Mouse (Mus musculus): Measurements from ENCODE around the gene Tbc1d20. TPM values are rescaled to one million over a fixed set of nuclear protein-coding genes. Genes with fewer than 3 reads are reported as not detected.
"Not testable (repeated sequence)": the region's sequence is repeated elsewhere in the genome, so short reads cannot be mapped to it uniquely, and the experiment has no call there.

Gene Tbc1d20
- polyA plus RNA-seq, 1 experiment from 2014 or later, result 37.7 TPM

DNA sequence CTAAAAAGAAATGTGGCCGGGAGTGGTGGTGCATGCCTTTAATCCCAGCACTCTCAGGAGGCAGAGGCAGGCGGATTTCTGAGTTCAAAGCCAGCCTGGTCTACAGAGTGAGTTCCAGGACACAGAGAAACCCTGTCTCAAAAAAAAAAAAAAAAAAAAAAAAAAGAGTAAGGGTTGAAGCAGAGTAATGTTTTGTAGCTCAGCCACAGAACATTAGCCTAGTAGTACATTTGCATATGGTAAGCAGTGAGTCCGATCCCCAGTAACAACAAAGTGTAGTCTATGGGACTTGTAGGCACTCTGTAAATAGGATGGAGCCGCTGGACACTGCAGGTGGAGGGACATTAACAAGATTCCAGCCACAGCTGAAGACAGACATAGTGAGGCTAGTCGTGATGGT is 51.3 kb downstream of the Tbc1d20 start:
- Histone ChIP-seq H3K9ac (replicated peaks; ENCODE audit: low read depth, low read length) (no peak overlapping the region), H3K4me2 (ENCODE audit: low read length) (no peak overlapping the region), H3K4me3 (replicated peaks; ENCODE audit: low read length) (no peak overlapping the region), H3K36me3 (ENCODE audit: control insufficient read depth, insufficient read depth) (no peaks in the 10 kb centered on the region), H3K27ac (ENCODE audit: low read length) (no peak overlapping the region), H3K27me3 (replicated peaks; ENCODE audit: control insufficient read depth, insufficient read depth, low read length) (peaks cover 2% of the 10 kb centered on the region), H3K9me3 (ENCODE audit: control insufficient read depth, low read length) (no peaks in the 10 kb centered on the region), H3K4me1 (replicated peaks; ENCODE audit: control insufficient read depth, insufficient read depth, low read length) (peaks cover 7% of the 10 kb centered on the region)
- no peak for ATAC-seq
- WGBS, result 67% methylated on average over 5 of the region's 5 CpGs

DNA sequence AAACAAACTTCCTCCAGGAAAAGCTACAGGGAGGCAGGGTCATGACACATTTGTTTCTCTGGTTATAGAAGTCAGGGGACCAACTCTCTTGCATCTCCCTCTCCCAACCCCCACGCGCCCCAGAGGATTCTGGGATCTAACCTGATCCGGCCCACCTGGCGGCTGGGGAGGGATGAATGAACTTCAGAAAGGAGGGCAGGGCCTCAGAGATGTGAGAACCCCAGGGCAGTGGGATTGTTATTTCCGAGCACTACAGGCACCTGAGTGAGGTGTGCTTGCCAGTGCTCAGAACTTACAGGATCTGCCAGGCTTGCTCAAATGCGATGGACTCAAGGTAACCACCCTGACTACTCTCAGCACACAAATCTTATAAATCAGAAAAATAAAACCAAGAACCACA is 51.8 kb downstream of the Tbc1d20 start:
- WGBS, result 67% methylated on average over 6 of the region's 6 CpGs

DNA sequence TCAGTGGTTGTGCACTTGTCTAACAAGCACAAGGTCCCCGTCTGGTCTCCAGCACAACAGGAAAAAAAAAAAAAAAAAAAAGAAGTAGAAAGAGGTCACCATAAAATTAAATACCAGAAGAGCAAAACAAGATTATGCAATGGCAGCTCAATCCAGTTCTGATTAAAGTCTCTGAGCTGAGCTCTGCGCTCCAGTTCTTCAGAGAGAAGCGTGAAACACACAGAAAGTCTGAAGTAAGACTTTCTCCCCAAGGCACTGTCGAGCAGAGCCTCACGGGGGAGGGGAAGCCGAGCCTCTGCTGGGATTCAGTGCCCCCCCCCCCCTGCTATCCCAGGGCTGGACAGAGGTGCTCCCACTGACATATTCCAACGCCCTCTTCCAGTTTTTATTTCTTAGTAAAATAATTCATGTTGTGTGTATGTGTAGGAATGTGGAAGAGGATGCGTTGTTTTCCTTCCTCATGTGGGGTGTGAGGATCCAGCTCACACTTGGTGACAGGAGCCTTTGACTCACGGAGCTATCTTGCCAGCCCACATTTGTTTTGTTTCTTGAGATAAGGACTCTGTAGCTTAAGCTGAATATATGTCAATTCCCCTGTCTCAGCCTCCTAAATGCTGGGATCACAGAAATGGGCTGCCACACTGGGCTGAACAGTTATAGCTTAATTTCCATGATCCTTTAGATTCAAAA is 53.3 kb downstream of the Tbc1d20 start:
- H3K36me3 ChIP-seq (ENCODE audit: control insufficient read depth, insufficient read depth), result no peaks in the 10 kb centered on the region
- peaks cover 7% of the 10 kb centered on the region for H3K4me1 ChIP-seq (replicated peaks; ENCODE audit: control insufficient read depth, insufficient read depth, low read length)
- H3K27me3 ChIP-seq (replicated peaks; ENCODE audit: control insufficient read depth, insufficient read depth, low read length), result peaks cover 2% of the 10 kb centered on the region
- H3K4me3 ChIP-seq (replicated peaks; ENCODE audit: low read length), result no peak overlapping the region
- H3K4me2 ChIP-seq (ENCODE audit: low read length), result no peak overlapping the region
- ATAC-seq, result no peak
- no peaks in the 10 kb centered on the region for H3K9me3 ChIP-seq (ENCODE audit: control insufficient read depth, low read length)
- no peak overlapping the region for H3K27ac ChIP-seq (ENCODE audit: low read length)
- WGBS, result 56% methylated on average over 9 of the region's 9 CpGs
- H3K9ac ChIP-seq (replicated peaks; ENCODE audit: low read depth, low read length), result no peak overlapping the region

More for the DNA sequence above, 51.8 kb downstream of the Tbc1d20 start:
- Histone ChIP-seq H3K27me3 (replicated peaks; ENCODE audit: control insufficient read depth, insufficient read depth, low read length) (peaks cover 2% of the 10 kb centered on the region), H3K4me1 (replicated peaks; ENCODE audit: control insufficient read depth, insufficient read depth, low read length) (peaks cover 7% of the 10 kb centered on the region), H3K27ac (ENCODE audit: low read length) (no peak overlapping the region), H3K4me3 (replicated peaks; ENCODE audit: low read length) (no peak overlapping the region), H3K36me3 (ENCODE audit: control insufficient read depth, insufficient read depth) (no peaks in the 10 kb centered on the region), H3K9ac (replicated peaks; ENCODE audit: low read depth, low read length) (no peak overlapping the region), H3K4me2 (ENCODE audit: low read length) (no peak overlapping the region), H3K9me3 (ENCODE audit: control insufficient read depth, low read length) (no peaks in the 10 kb centered on the region)
- ATAC-seq, result no peak

DNA sequence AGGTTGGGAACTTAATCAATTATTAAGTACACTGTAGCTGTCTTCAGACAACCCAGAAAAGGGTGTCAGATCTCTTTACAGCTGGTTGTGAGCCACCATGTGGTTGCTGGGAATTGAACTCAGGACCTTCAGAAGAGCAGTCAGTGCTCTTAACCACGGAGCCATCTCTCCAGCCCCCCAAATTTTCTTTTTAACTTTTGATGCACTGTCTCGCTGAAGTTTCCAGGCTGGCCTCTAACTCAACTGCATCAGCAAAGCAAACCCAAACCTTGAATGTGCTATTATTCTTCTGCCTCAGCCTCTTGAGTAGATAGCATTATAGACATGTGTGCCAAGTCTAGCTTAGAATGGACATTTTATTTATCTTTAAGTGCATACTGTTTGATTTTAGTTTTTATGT is 54.1 kb downstream of the Tbc1d20 start:
- no peak overlapping the region for H3K4me2 ChIP-seq (ENCODE audit: low read length)
- H3K4me3 ChIP-seq (replicated peaks; ENCODE audit: low read length), result no peak overlapping the region
- no peaks in the 10 kb centered on the region for H3K36me3 ChIP-seq (ENCODE audit: control insufficient read depth, insufficient read depth)
- 68% methylated on average over 2 of the region's 2 CpGs for WGBS
- H3K27ac ChIP-seq (ENCODE audit: low read length), result no peak overlapping the region
- H3K9ac ChIP-seq (replicated peaks; ENCODE audit: low read depth, low read length), result no peak overlapping the region
- no peaks in the 10 kb centered on the region for H3K9me3 ChIP-seq (ENCODE audit: control insufficient read depth, low read length)
- no peak for ATAC-seq
- H3K27me3 ChIP-seq (replicated peaks; ENCODE audit: control insufficient read depth, insufficient read depth, low read length), result peaks cover 2% of the 10 kb centered on the region
- H3K4me1 ChIP-seq (replicated peaks; ENCODE audit: control insufficient read depth, insufficient read depth, low read length), result peaks cover 7% of the 10 kb centered on the region

DNA sequence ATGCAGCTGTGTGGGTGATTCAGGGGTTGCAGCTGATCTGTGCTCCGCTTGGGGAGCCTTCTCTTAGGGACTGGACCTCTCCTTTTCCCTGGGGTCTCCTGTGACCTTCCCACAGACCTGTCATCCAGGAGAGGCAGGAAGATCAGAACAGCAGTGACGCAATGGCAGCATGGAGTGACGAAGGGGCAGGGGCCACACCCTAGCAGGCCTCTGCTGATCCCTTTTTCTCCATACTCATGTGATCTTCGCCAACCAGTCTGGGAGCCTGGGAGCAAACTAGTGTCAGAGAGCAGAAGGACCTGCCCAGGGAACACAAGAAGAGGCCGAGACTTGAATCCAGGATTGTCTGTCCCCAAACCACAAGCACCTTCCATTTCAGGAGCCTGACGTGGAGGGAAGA is 55.6 kb downstream of the Tbc1d20 start:
- WGBS, result 80% methylated on average over 6 of the region's 6 CpGs
- no peak overlapping the region for H3K9ac ChIP-seq (replicated peaks; ENCODE audit: low read depth, low read length)
- H3K27me3 ChIP-seq (replicated peaks; ENCODE audit: control insufficient read depth, insufficient read depth, low read length), result peaks cover 2% of the 10 kb centered on the region; the same call in 1 of the 2 replicates
- H3K4me3 ChIP-seq (replicated peaks; ENCODE audit: low read length), result no peak overlapping the region
- no peaks in the 10 kb centered on the region for H3K9me3 ChIP-seq (ENCODE audit: control insufficient read depth, low read length)
- H3K4me2 ChIP-seq (ENCODE audit: low read length), result no peak overlapping the region
- peaks cover 4% of the 10 kb centered on the region for H3K4me1 ChIP-seq (replicated peaks; ENCODE audit: control insufficient read depth, insufficient read depth, low read length)
- H3K27ac ChIP-seq (ENCODE audit: low read length), result no peak overlapping the region
- ATAC-seq, result no peak
- no peaks in the 10 kb centered on the region for H3K36me3 ChIP-seq (ENCODE audit: control insufficient read depth, insufficient read depth)

DNA sequence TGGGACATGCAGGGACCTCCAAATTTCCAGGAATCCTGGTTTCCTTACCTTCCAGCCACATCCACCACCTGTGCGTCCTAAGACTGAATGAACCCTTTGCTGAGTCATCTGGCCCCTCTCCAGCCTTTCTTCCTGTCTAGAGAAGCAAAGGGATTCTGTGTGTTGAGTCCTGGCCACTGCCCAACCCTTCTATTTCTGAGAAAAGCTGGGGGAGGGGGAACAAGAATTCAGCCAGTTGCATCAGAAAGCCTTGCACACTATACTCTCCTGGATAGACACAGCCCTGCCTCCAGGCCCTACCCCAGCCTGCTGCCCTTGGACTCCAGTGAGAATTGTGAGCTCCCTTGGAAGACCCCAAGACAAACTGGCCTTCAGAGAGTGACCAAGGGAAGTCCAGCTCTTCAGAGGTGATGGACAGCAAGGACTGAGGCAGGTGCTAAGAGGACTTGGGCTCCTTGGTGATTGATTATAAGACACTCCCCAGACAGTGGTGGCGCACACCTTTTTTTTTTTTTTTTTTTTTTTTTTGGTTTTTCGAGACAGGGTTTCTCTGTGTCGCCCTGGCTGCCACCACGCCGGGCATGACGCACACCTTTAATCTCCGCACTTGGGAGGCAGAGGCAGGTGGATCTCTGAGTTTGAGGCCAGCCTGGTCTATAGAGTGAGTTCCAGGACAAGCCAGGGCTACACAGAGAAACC is 56.4 kb downstream of the Tbc1d20 start:
- 80% methylated on average over 8 of the region's 8 CpGs for WGBS
- peaks cover 2% of the 10 kb centered on the region; the same call in 1 of the 2 replicates for H3K27me3 ChIP-seq (replicated peaks; ENCODE audit: control insufficient read depth, insufficient read depth, low read length)
- no peak for ATAC-seq

DNA sequence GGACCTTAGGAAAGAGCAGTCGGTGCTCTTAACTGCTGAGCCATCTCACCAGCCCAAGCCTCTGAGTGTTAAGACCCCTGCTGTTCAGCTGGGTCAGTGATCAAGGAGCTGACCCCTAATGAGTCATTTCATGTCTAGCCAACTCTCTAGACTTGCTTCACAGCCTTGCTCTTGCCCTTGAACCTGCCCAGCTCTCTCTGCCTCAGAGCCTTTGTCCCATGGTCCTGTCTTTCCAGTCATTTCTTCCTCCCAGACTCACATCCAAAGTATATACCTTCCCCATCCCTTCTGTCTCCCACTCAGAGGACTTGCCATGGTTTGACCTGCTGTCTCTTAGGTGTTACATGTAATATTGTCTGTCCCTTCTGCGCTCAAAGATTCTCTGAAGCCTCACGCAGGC is 63.6 kb downstream of the Tbc1d20 start:
- no peak for ATAC-seq
- H3K36me3 ChIP-seq (ENCODE audit: control insufficient read depth, insufficient read depth), result no peaks in the 10 kb centered on the region
- H3K27ac ChIP-seq (ENCODE audit: low read length), result no peak overlapping the region
- H3K9me3 ChIP-seq (ENCODE audit: control insufficient read depth, low read length), result no peaks in the 10 kb centered on the region
- no peaks in the 10 kb centered on the region for H3K4me1 ChIP-seq (replicated peaks; ENCODE audit: control insufficient read depth, insufficient read depth, low read length)
- no peak overlapping the region for H3K4me3 ChIP-seq (replicated peaks; ENCODE audit: low read length)
- no peak overlapping the region for H3K4me2 ChIP-seq (ENCODE audit: low read length)
- no peaks in the 10 kb centered on the region for H3K27me3 ChIP-seq (replicated peaks; ENCODE audit: control insufficient read depth, insufficient read depth, low read length)
- WGBS, result 88% methylated on average over 3 of the region's 3 CpGs
- no peak overlapping the region for H3K9ac ChIP-seq (replicated peaks; ENCODE audit: low read depth, low read length)

More for the DNA sequence above, 56.4 kb downstream of the Tbc1d20 start:
- no peaks in the 10 kb centered on the region for H3K9me3 ChIP-seq (ENCODE audit: control insufficient read depth, low read length)
- H3K4me1 ChIP-seq (replicated peaks; ENCODE audit: control insufficient read depth, insufficient read depth, low read length), result no peaks in the 10 kb centered on the region
- no peak overlapping the region for H3K4me3 ChIP-seq (replicated peaks; ENCODE audit: low read length)
- H3K9ac ChIP-seq (replicated peaks; ENCODE audit: low read depth, low read length), result no peak overlapping the region
- no peaks in the 10 kb centered on the region for H3K36me3 ChIP-seq (ENCODE audit: control insufficient read depth, insufficient read depth)
- no peak overlapping the region for H3K4me2 ChIP-seq (ENCODE audit: low read length)
- H3K27ac ChIP-seq (ENCODE audit: low read length), result no peak overlapping the region

DNA sequence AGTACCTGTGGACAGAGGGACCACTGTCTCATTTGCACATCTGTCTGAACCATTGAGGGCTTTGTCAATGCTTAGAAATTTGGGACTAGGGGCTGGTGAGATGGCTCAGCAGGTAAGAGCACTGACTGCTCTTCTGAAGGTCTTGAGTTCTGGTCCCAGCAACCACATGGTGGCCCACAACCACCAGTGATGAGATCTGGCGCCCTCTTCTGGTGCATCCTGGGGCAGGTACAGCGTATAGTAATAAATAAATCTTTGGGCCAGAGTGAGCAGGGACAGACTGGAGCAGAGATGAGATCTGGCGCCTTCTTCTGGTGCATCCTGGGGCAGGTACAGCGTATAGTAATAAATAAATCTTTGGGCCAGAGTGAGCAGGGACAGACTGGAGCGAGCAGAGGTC is 65.3 kb downstream of the Tbc1d20 start:
- not testable (repeated sequence) for H3K9ac ChIP-seq (replicated peaks; ENCODE audit: low read depth, low read length); H3K4me1 ChIP-seq (replicated peaks; ENCODE audit: control insufficient read depth, insufficient read depth, low read length); H3K27ac ChIP-seq (ENCODE audit: low read length); H3K9me3 ChIP-seq (ENCODE audit: control insufficient read depth, low read length); H3K4me3 ChIP-seq (replicated peaks; ENCODE audit: low read length); H3K4me2 ChIP-seq (ENCODE audit: low read length); H3K27me3 ChIP-seq (replicated peaks; ENCODE audit: control insufficient read depth, insufficient read depth, low read length); ATAC-seq; H3K36me3 ChIP-seq (ENCODE audit: control insufficient read depth, insufficient read depth)
- 76% methylated on average over 5 of the region's 5 CpGs for WGBS

DNA sequence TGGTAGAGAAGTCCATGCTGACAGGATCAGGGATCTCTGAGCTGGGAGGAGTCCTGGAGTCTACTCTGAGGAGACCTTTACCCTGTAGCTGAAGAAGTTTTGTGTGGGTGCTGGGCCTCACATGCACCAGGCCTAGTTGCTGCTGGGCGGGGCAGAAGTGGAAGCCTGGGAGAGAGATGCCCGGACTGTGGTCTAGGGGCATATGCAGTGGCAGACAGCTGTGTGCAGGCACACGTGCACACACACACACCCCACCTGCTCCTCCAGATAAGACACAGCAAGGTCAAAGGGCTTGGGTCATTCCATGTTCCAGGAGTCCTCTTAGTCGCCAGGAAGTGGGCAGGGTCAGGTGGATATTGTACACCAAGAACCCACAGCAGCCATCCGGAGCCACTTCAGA is 66.0 kb downstream of the Tbc1d20 start:
- H3K4me3 ChIP-seq (replicated peaks; ENCODE audit: low read length), result no peak overlapping the region
- H3K4me2 ChIP-seq (ENCODE audit: low read length), result no peak overlapping the region
- no peaks in the 10 kb centered on the region for H3K36me3 ChIP-seq (ENCODE audit: control insufficient read depth, insufficient read depth)
- ATAC-seq, result no peak
- H3K27ac ChIP-seq (ENCODE audit: low read length), result no peak overlapping the region
- peaks cover 4% of the 10 kb centered on the region; the same call in 1 of the 2 replicates for H3K4me1 ChIP-seq (replicated peaks; ENCODE audit: control insufficient read depth, insufficient read depth, low read length)
- no peak overlapping the region for H3K9ac ChIP-seq (replicated peaks; ENCODE audit: low read depth, low read length)
- no peaks in the 10 kb centered on the region for H3K9me3 ChIP-seq (ENCODE audit: control insufficient read depth, low read length)
- 90% methylated on average over 5 of the region's 5 CpGs for WGBS
- no peaks in the 10 kb centered on the region for H3K27me3 ChIP-seq (replicated peaks; ENCODE audit: control insufficient read depth, insufficient read depth, low read length)
